Mouse (Mus musculus): ENCODE data around the gene Rhox3g. TPM values are rescaled to one million over a fixed set of nuclear protein-coding genes. Genes with fewer than 3 reads are reported as not detected.
"Not testable (repeated sequence)": the region's sequence is repeated elsewhere in the genome, so short reads cannot be mapped to it uniquely, and the experiment has no call there.

The Rhox3g gene
- total RNA-seq (2017) = not detected in 2 replicates

- ATAC-seq (replicated peaks; ENCODE audit: low read depth, poor library complexity, severe bottlenecking) = not testable (repeated sequence)
Measured at GRCm38 (mm10) chrX:37628512-37628911, at the start of gene Rhox3g. Gene Rhox3g, minus strand, starts transcription at chrX:37628612.

GRCm38 (mm10) chrX:37673177-37673576 is 44.8 kb upstream of the Rhox3g start, which contains the start of gene Rhox2h:
Gene Rhox2h, minus strand, starts transcription at chrX:37673277.
- ATAC-seq (replicated peaks; ENCODE audit: low read depth, poor library complexity, severe bottlenecking) = not testable (repeated sequence)

- not testable (repeated sequence) for ATAC-seq (replicated peaks; ENCODE audit: low read depth, poor library complexity, severe bottlenecking)
Measured at GRCm38 (mm10) chrX:37668664-37669063, 40.3 kb upstream of the Rhox3g start, which contains the start of gene Rhox3h. Gene Rhox3h, minus strand, starts transcription at chrX:37668764.

GRCm38 (mm10) chrX:37651227-37651626 is 22.8 kb upstream of the Rhox3g start, which contains the start of gene Rhox4g:
Gene Rhox4g, minus strand, starts transcription at chrX:37651327.
- not testable (repeated sequence) for ATAC-seq (replicated peaks; ENCODE audit: low read depth, poor library complexity, severe bottlenecking)

GRCm38 (mm10) chrX:37643370-37643769 is 15.0 kb upstream of the Rhox3g start, which contains the start of gene Rhox2g:
Gene Rhox2g, minus strand, starts transcription at chrX:37643470.
- ATAC-seq (replicated peaks; ENCODE audit: low read depth, poor library complexity, severe bottlenecking) = not testable (repeated sequence)

- ATAC-seq (replicated peaks; ENCODE audit: low read depth, poor library complexity, severe bottlenecking) = not testable (repeated sequence)
Measured at GRCm38 (mm10) chrX:37607604-37608003, 20.8 kb downstream of the Rhox3g start, which contains the start of gene Rhox4f. Gene Rhox4f, minus strand, starts transcription at chrX:37607704.

- not testable (repeated sequence) for ATAC-seq (replicated peaks; ENCODE audit: low read depth, poor library complexity, severe bottlenecking)
Measured at GRCm38 (mm10) chrX:37580692-37581091, 47.7 kb downstream of the Rhox3g start, which contains the start of gene Rhox3f. Gene Rhox3f, plus strand, starts transcription at chrX:37580992.

Other genes starting within 250 kb of the Rhox3g start
- gene Rhox3a2, start 248.6 kb downstream of the Rhox3g start, total RNA-seq (2017) = not detected in 2 replicates
- not detected in 2 replicates for gene Rhox4a2, start 237.8 kb downstream of the Rhox3g start, total RNA-seq (2017)
- gene Rhox2b, start 216.5 kb downstream of the Rhox3g start, total RNA-seq (2017) = not detected in 2 replicates
- not detected in 2 replicates for gene Rhox4b, start 196.1 kb downstream of the Rhox3g start, total RNA-seq (2017)
- not detected in 2 replicates for gene Rhox2c, start 174.9 kb downstream of the Rhox3g start, total RNA-seq (2017)
- gene Rhox3c, start 170.0 kb downstream of the Rhox3g start, total RNA-seq (2017) = not detected in 2 replicates
- gene Rhox4c, start 148.3 kb downstream of the Rhox3g start, total RNA-seq (2017) = not detected in 2 replicates
- gene Rhox2d, start 135.2 kb downstream of the Rhox3g start, total RNA-seq (2017) = not detected in 2 replicates
- gene Rhox4d, start 114.3 kb downstream of the Rhox3g start, total RNA-seq (2017) = not detected in 2 replicates
- not detected in 2 replicates for gene Rhox2e, start 98.2 kb downstream of the Rhox3g start, total RNA-seq (2017)
- not detected in 2 replicates for gene Rhox3e, start 86.6 kb downstream of the Rhox3g start, total RNA-seq (2017)
- gene Rhox4e, start 71.2 kb downstream of the Rhox3g start, total RNA-seq (2017) = not detected in 2 replicates
- not detected in 2 replicates for gene Rhox2f, start 57.2 kb downstream of the Rhox3g start, total RNA-seq (2017)
- not detected in 2 replicates for gene Rhox3f, start 47.6 kb downstream of the Rhox3g start, total RNA-seq (2017)
- gene Rhox4f, start 20.9 kb downstream of the Rhox3g start, total RNA-seq (2017) = not detected in 2 replicates
- gene Rhox2g, start 14.9 kb upstream of the Rhox3g start, total RNA-seq (2017) = not detected in 2 replicates
- not detected in 2 replicates for gene Rhox4g, start 22.7 kb upstream of the Rhox3g start, total RNA-seq (2017)
- not detected in 2 replicates for gene Rhox3h, start 40.2 kb upstream of the Rhox3g start, total RNA-seq (2017)
- not detected in 2 replicates for gene Rhox2h, start 44.7 kb upstream of the Rhox3g start, total RNA-seq (2017)
- gene Rhox5, start 176.2 kb upstream of the Rhox3g start, total RNA-seq (2017) = not detected in 2 replicates
- gene Rhox6, start 198.3 kb upstream of the Rhox3g start, total RNA-seq (2017) = not detected in 2 replicates
- gene Rhox7a, start 203.1 kb upstream of the Rhox3g start, total RNA-seq (2017) = not detected in 2 replicates

Data from common myeloid progenitor, adult 5-6 weeks (primary cell).